Mouse (Mus musculus): ENCODE data around the gene Mgme1.

The Mgme1 gene

DNA sequence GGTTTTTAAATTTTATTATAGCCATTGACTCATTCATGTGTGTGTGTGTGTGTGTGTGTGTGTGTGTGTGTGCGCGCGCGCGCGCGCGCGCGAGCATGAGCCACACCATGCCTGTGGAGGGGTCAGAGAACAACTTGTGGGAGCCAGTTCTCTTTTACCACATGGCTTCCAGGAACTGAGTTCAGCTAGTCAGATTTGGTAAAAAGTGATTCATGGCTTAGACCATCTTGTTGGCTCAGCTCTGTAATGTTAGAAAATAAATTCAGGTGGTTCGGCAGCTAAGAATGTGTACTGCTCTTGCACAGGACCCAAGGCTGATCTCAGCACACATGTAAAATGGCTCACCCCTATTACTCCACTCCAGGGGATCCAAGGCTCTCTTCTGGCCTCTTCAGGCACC is 30.6 kb downstream of the Mgme1 start:
- CTCF ChIA-PET, result no interaction called here

DNA sequence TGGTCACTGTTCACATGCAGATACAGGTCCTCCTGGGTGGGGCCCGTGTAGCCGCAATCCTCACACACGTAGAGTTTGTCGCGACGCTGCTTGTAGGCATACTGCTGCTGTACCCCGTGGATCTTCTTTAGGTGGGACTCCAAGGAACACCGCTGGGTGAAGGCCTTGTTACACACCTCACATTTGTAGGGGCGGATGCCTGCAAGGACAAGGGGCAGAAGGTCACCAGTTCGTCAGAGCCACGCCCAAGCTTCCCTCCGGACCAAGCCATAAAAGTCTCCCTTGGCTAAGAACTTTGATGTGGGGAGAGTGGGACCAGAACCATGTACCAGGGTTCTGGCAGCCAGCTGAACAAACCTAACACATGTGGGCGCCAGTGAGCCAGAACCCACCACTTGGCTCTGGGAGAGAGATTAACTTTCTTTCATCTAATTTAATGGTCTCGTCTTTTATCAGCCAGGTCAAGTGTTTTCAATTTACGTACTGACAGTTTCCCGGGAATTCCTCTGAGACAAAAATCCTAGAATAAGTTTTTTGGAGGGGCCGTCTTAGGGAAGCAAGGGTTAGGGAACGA is 35.3 kb downstream of the Mgme1 start:
- CTCF ChIA-PET, result interaction anchor here (0.6 kb wide), 1 partner anchor 319 kb away, joined by 3 read pairs; no protein-coding TSS in a partner anchor

DNA sequence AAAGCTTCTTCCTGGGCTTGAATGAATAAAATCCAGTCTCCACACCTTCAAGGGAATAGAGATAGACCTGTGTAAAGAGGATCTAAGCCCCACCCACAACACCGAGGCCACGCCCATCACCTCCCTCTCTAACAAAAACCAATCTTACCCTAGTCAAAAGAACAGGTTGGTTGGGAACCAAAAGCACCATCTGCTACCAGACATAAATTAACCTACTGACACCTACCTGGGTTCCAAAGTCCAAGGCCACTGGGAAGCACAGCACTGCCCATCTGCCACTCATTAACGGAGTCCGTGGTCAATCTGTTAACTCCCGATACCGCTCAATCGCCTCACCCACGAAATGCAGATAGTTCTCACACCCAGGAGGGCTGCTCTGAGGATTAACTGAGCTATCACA is 38.1 kb downstream of the Mgme1 start:
- CTCF ChIA-PET, result interaction anchor here (0.7 kb wide), 1 partner anchor 117 kb away, joined by 3 read pairs; no protein-coding TSS in a partner anchor

GRCm38 (mm10) chr2:144310273-144310672 is 39.8 kb downstream of the Mgme1 start:
- CTCF ChIA-PET, result no interaction called here

DNA sequence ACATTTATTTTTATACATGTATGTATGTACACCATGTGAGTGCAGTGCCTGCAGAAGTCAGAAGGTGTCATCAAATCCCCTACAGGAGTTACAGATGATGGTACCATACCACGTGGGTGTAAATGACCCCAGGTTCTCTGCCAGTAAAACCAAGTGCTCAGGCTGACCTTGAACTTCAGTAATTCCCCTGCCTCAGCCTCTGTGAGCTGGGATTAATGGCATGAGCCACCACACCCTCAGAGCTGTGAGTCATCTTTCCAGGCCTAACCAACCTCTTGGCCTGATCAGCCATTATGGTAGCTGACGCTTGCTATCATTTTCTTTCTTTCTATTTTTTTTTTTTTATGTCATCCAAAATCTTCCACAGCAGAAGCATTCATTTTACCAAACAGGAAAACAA is 40.9 kb downstream of the Mgme1 start:
- CTCF ChIA-PET, result no interaction called here

DNA sequence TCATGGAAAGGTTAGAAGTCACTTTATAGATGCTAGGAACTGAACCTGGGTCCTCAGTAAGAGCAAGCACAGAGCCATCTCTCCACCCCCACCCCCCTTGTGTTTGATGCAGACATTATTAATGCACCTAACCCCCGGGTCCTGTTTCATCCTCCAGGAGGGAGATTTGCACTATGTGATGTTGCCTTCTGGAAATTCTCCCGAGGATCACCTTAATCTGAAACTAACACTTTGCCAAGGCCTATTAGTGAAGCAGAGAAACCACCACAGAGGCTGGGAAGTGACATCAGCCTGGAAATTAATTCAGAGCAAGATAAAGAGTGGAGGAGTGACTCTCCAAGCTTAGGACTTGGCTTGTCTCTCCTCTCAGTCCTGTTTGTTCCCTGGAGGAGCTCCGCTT is 53.8 kb downstream of the Mgme1 start:
- CTCF ChIA-PET, result no interaction called here

DNA sequence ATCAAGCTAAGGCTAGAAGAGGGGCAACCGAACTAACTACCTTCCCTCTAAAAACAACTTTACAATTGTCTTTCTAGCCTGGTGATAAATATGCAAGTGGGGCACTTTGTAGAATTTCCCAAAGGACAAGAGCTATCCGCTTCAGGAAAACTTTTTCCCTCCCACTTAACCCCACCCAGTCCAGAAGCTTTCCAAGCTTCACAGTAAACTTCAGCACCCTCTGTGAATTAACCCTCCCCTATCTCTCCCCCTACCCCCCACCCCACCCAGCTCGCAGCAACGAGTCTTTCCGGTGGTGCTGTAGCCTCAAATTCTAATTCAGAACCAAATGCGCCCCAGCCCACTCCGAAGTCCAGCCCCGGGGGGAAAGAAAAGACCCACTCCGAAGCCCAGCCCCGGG is 59.0 kb downstream of the Mgme1 start:
- CTCF ChIA-PET, result interaction anchor here (0.7 kb wide), 1 partner anchor 127 kb away, joined by 3 read pairs; no protein-coding TSS in a partner anchor

DNA sequence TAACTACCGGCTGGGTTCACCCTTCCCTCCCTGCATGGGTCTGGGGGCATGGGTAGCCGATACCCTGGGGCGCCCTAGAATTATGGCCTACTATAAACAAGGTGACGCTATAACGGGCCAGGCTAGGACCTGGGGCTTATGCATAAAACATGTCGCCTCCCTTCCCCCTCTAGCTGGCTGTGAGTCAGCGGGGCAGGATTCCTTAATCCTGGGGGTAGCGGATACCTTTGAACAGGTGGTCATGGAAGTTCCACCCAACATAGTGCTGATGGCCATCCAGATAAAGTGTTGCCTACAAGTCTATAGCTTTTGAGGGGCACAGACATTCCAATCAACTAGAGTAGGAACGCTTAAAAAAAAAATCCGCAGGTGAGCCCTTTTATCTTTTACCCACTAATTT is 59.5 kb downstream of the Mgme1 start:
- CTCF ChIA-PET, result interaction anchor here (0.7 kb wide), 1 partner anchor 127 kb away, joined by 3 read pairs; no protein-coding TSS in a partner anchor

DNA sequence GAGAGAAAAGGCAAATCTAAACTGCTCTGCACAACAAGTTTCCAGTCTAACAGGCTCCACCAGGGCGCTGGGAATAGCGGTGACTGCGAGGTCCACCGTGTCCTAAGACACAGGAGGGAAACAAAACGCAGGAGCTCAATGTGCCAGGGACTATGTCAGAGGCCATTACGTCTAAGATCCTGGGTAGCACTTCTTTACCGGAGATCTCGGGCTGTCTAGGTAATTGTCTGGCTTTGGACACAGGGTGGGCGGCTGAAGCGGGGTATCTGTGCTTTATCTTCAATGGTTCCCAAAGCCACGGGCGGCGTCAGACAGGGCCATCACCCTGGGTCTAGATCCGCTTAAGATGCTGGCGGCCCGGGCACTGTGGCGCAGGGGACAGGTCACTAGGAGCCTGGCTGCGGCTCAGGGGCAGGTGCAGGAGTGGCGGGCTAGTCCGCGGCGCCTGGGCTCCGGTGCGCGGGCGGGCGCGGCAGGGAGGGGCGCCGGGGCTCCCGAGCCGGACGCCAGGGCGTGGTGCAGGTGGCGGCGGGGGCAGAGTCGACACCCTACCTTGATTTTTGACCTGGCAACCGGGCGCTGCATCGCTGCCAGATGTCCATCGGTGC is 60.0 kb downstream of the Mgme1 start:
- CTCF ChIA-PET, result no interaction called here

Measured in spleen, embryonic (tissue).